Mouse (Mus musculus) liver, postnatal 0 days (tissue): ENCODE measurements around the gene 2010111I01Rik.

Experiments used
- CTCF ChIP-seq: sonication (generic); IDR thresholded peaks from 2 replicates; pipeline ENCODE4 v1.5.1; 2016; ENCODE audit warnings: antibody characterized with exemption, low read depth
- EP300 ChIP-seq: IDR thresholded peaks from 2 replicates; pipeline ENCODE4 v1.6.1; 2016; ENCODE audit warnings: antibody characterized with exemption, low read depth, mild to moderate bottlenecking

DNA sequence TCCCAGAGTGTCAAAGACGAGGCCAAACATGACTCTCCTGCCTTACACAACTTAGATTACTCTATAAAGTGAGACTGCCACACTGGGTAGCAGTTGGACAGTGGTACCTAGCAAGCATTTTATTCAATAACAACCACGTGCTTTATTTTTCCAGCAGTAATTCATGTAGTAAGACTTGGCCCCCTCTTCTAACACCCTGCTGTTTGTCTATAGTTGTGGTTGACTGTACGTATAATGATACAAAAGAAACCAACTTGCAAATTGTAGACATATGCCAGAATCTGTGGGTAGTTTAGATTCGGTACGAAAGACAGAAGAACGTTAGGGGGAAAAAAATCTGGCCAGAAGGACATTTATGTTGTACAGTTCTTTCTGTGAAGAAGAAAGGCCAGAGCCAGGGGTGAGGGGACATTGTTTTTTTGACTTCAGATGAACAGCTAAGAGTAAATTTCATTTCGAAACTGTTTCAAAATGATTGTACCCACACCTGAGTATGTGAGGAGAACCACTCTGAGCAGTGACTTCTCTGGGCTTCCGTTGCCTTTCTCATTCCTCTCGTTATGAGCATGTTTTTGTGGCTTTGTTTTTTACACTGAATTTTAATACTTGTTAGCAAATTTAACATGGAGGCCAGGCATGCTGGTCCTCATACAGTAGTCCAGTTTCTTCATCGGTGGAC lies 309.9 kb downstream of the 2010111I01Rik start:
- TF ChIP-seq CTCF (no peak), EP300 (no peak)
